Mouse (Mus musculus) ovary, adult 18-20 months (tissue): ENCODE results near the gene Bmf.

ENCODE experiments used
- DNase-seq: peaks from one replicate; pipeline ENCODE4 v3.0.0; 2022; ENCODE audit warnings: low spot score, mixed read lengths

The Bmf gene

DNA sequence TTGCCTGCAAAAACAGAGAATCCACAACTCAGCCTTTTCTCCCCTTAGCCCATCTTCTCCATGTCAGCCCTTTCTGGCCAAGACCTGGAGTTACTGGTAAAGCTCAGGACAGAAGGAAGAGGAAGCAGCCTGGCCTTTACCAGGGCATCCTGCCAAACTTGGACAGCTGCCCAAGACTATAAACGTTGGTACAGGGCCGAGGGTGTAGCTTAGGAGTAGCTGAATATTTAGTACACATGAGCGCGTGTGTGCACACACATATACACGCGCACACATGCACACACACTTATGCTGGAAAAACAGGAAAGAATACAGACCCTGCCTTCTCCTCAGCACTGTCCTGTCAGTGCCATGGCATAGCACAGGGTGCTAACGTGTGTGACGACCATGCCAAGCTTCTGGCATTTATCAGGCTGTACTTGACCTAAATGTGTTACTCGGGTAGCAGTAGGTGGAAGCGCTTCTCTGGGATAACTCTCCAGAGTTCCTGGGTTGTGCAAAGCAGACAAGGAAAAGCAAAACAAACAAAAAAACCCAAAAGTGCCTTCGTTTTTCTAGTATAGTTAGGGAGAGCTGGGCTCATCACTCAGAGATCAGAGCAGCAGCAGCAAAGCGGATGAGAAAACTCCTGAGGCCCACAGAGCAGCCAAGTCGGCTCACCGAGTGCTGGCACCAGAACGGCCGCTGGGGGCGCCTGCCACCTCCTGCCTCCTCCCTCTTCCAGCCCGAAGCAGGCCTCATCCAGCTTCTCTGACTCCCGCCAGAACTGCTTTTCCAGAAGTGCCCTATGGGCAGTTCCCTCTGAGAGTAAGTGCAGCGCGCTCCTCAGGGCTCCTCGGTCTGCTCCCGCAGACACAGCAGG, 4.0 kb downstream of the Bmf start:
- peak; percentile 81 for DNase-seq

GRCm38 (mm10) chr2:118543893-118544799, 5.3 kb downstream of the Bmf start:
- peak; percentile 75 for DNase-seq

GRCm38 (mm10) chr2:118542971-118543573, 6.4 kb downstream of the Bmf start:
- DNase-seq = no peak

GRCm38 (mm10) chr2:118541716-118542115, 7.8 kb downstream of the Bmf start:
- no peak for DNase-seq

- no peak for DNase-seq
Measured at GRCm38 (mm10) chr2:118540691-118541117, 8.8 kb downstream of the Bmf start.

- no peak for DNase-seq
Measured at GRCm38 (mm10) chr2:118539881-118540516, 9.5 kb downstream of the Bmf start.

GRCm38 (mm10) chr2:118539040-118539439, 10.4 kb downstream of the Bmf start:
- DNase-seq = no peak

DNA sequence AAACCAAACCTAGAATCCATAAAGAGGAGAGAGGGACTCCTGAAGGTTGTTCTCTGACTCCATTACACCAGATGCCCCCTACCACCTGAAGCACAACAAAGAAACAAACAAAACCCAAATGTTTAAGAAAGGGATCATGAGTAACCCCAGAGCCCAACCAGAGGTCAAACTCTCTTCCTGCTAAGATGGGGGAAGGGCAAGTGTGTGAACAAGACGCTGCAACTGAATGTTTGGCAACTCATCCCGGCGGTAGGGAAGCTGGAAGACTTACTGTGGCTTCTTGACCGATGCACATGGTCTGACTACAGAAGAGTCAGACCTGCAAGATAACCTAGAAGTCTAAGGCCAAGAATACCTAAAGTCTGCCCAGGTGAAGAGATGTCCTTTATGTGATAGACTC, 12.3 kb downstream of the Bmf start:
- DNase-seq = no peak

GRCm38 (mm10) chr2:118536553-118536952, 12.9 kb downstream of the Bmf start:
- DNase-seq = peak; percentile 78

- DNase-seq = no peak
Measured at GRCm38 (mm10) chr2:118536111-118536510, 13.4 kb downstream of the Bmf start.

DNA sequence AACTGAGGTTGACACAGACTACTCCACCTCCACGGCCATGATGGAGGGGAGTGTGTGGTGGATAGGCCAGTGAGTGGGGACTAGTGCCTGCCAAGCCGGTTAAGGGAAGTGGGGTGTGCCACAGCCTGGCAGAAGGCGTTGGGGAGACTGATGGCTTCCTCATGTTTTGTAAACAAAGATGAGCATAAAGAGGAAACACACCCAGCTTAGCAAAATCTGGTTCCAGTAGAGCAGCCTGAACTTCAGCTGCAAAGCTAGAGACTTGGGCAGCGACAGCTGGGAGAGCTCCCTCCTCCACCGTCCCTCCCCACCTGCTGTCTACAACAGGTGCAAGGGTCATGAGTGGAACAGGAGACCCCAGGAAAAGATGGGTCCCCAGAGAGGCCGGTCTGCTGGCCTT, 15.5 kb downstream of the Bmf start:
- DNase-seq = no peak

DNA sequence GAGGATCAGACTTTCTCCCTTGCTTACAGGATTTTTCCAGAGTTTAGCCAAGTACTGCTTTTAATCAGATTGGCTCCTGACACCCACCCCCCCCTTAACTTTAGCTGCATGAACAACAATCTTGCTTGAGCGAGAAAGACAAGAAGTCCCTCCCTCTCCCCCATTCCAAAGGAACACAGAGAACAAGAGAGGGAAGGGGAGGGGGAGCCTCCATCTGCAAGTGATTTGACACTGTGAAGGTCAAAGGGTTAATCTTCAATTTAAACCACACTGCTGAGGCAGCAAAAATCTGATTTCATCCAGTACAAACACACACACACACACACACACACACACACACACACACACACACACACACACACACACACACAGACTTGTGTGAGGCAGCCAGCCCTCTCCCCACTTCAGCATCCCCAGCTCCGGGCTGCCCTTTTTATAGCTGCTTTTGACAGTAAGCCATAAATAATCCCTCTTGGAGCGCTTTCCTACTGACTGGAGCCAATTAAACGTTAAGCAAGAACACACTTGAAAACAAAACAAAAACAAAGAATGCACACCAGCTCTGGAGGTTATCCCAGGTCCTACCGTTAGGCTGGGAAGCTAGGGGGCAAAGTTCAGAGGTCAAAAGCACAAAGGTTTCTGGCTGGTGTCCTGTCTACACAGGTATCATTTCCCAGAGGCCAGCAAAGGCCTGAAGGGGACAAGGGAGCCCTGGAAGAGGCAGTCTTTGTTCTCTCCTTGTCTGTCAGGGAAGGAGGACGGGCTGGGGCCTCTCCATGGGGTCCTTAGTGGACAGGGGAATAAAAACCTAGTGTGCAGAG, 16.4 kb downstream of the Bmf start:
- DNase-seq = no peak

DNA sequence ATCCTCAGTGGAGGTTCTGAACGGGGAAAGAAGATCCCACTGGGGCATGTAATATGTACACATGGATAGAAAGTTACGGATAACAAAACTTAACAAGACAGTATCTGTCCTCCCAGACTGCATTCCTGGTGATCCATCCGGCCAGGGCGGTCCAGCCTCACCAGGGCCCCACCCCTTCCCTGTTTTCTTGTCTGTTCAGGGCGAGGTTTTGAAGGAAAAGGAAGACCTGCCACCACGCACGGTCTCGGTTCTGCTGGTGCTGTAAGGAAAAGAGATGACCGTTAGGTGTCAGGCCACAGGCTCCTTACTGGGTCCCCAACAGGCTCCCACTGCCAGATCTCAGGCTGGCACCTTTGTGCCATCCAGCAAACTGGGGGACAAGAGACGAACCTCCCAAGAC, 17.1 kb downstream of the Bmf start:
- DNase-seq = no peak

GRCm38 (mm10) chr2:118529466-118530181, 19.9 kb downstream of the Bmf start:
- no peak for DNase-seq

- no peak for DNase-seq
Measured at GRCm38 (mm10) chr2:118526545-118526944, 22.9 kb downstream of the Bmf start.

GRCm38 (mm10) chr2:118524811-118525210, 24.7 kb downstream of the Bmf start:
- DNase-seq = no peak

- DNase-seq = no peak
Measured at GRCm38 (mm10) chr2:118523163-118523730, 26.2 kb downstream of the Bmf start.

DNA sequence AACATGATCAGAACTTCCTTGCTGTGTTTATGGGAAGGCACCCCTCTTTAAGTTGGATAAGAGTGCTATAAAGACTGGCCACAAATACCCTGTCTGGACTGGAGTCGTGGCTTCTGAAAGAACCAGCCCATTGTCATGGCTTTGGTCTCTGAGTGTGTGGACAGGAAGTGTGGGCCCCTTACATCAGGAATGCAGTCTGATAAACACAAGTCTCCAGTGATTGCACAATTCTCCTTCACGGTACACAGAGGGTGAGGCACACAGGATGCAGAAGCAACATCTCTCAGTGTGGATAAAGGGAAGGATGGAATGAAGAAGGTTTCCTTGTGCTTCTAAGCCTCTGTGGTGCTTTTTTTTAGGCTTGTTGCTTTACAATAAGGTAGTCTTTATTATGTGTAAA, 27.2 kb downstream of the Bmf start:
- DNase-seq = no peak

DNA sequence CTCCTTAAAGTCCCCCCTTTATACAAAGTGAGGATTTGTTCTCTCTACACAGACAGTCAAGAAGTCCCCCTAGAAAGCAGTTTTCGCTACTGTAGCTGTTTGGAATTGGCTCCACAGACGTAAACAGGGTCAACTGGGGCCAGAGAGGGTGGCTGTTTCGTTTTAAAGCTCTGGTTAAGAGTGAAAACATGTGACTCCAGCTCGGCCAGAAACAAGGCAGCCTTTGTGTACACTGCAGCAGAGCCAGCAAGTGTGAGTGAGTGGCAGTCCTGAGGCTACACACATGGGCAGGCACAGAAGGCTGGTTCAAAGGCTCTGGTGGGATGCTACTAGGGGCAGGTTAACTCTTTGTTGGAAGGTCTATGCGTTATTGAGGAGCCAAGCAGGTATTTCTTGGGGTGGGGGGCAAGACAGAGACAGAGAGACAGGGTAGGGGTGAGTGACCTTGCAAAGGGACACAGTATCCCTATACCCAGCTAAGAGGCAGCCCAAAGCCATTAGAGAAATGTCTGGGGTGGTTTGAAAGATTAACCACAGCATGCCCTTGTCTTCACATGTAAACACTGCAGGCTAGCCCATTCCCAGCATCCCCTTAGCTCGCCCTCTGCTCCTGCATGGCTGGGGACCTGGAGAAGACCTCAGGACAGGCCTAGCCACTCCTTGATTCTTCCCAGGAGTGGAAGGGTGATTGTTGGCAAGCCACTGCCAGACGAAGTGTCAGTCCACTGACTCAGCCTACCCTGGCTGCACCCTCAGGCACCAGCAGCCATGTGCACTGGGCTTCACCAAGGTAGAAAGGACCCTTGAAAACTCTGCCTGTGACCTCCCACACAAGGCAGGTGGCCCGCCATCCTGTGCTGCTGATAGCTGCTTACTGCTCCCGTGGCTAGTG, 29.2 kb downstream of the Bmf start:
- DNase-seq = peak; percentile 41
